In genomic region chr2:94465890-94466189, GRCm38 (mm10) we compare ENCODE assay signal across 9 mouse cellular contexts. TPM values are rescaled to one million over a fixed set of nuclear protein-coding genes. Genes with fewer than 3 reads are reported as not detected.
DNase-seq lines count a peak whose midpoint lies in the region; ATAC-seq and TF ChIP-seq lines count a peak whose summit lies in the region.
"Had no signal": no experiment of that assay in that cellular context is flagged by ENCODE, and none has a peak within 500 bp of the region (broad histone marks: within the 10 kb centered on the region; RNA-seq: fewer than 3 reads in every experiment).

No protein-coding gene starts in this region.

- H3K9me3 ChIP-seq in forebrain, embryonic 12.5 days: no peaks in the 10 kb centered on the region
- no peaks in the 10 kb centered on the region for H3K9me3 ChIP-seq in kidney, embryonic 15.5 days (replicated peaks)
- no peaks in the 10 kb centered on the region for H3K9me3 ChIP-seq in midbrain, embryonic 13.5 days
- H3K9me3 ChIP-seq: liver, embryonic 13.5 days had no signal

- H3K4me3 ChIP-seq in gastrocnemius, adult 2 months: no peak overlapping the region
- no peak overlapping the region for H3K4me3 ChIP-seq in forebrain, embryonic 12.5 days (replicated peaks)
- H3K4me3 ChIP-seq in kidney, embryonic 15.5 days (replicated peaks): no peak overlapping the region
- H3K4me3 ChIP-seq in midbrain, embryonic 13.5 days (replicated peaks): no peak overlapping the region
- H3K4me3 ChIP-seq: liver, embryonic 13.5 days had no signal

- 0 out of 2 replicates have a peak, but pooled peaks cover 5% of the 10 kb centered on the region for H3K27me3 ChIP-seq in forebrain, embryonic 12.5 days
- 0 out of 2 replicates have a peak, but pooled peaks cover 2% of the 10 kb centered on the region for H3K27me3 ChIP-seq in kidney, embryonic 15.5 days
- no peaks in the 10 kb centered on the region for H3K27me3 ChIP-seq in midbrain, embryonic 13.5 days
- H3K27me3 ChIP-seq: liver, embryonic 13.5 days had no signal

- intact Hi-C loops in gastrocnemius, adult 2 months (cut with DNase I): no loop called here
- intact Hi-C loops in gastrocnemius, postnatal 14 days (cut with DNase I; ENCODE audit: low total_unique reads): no loop called here

- H3K4me2 ChIP-seq in forebrain, embryonic 12.5 days: no peak overlapping the region
- H3K4me2 ChIP-seq in kidney, embryonic 15.5 days: 0 out of 2 replicates have a peak overlapping the region, but pooled peaks have one; percentile 25
- no peak overlapping the region for H3K4me2 ChIP-seq in midbrain, embryonic 13.5 days (replicated peaks)
- H3K4me2 ChIP-seq: liver, embryonic 13.5 days had no signal

- 15% methylated on average over 8 of the region's 8 CpGs for WGBS in forebrain, embryonic 12.5 days
- WGBS in kidney, embryonic 15.5 days: 11% methylated on average over 8 of the region's 8 CpGs
- 11% methylated on average over 8 of the region's 8 CpGs for WGBS in midbrain, embryonic 13.5 days

- H3K27ac ChIP-seq in gastrocnemius, adult 2 months: no peak overlapping the region
- H3K27ac ChIP-seq in forebrain, embryonic 12.5 days: no peak overlapping the region
- no peak overlapping the region for H3K27ac ChIP-seq in kidney, embryonic 15.5 days
- H3K27ac ChIP-seq in midbrain, embryonic 13.5 days: no peak overlapping the region
- H3K27ac ChIP-seq: liver, embryonic 13.5 days had no signal

- H3K4me1 ChIP-seq in forebrain, embryonic 12.5 days: no peaks in the 10 kb centered on the region
- H3K4me1 ChIP-seq in kidney, embryonic 15.5 days: no peaks in the 10 kb centered on the region
- no peaks in the 10 kb centered on the region for H3K4me1 ChIP-seq in midbrain, embryonic 13.5 days (replicated peaks)
- H3K4me1 ChIP-seq: liver, embryonic 13.5 days had no signal

- no peak overlapping the region for H3K9ac ChIP-seq in forebrain, embryonic 12.5 days
- no peak overlapping the region for H3K9ac ChIP-seq in kidney, embryonic 15.5 days
- no peak overlapping the region for H3K9ac ChIP-seq in midbrain, embryonic 13.5 days (replicated peaks)
- H3K9ac ChIP-seq: liver, embryonic 13.5 days had no signal

- ATAC-seq in forebrain, embryonic 12.5 days (ENCODE audit: low FRiP score): peak; percentile 44; the same call in 1 of the 2 replicates
- no peak for ATAC-seq in kidney, embryonic 15.5 days (replicated peaks; ENCODE audit: low FRiP score)
- ATAC-seq in midbrain, embryonic 13.5 days: peak; percentile 46; the same call in 1 of the 2 replicates

- DNase-seq in gastrocnemius, adult 2 months: peak; percentile 36
- no peak for DNase-seq in gastrocnemius, postnatal 14 days
- peak; percentile 17 for DNase-seq in A20 (ENCODE audit: low read depth, low spot score)
- DNase-seq in adrenal gland, postnatal 25 days: peak; percentile 33
- DNase-seq in ovary, adult 18-20 months (ENCODE audit: low spot score): no peak
- DNase-seq: liver, embryonic 13.5 days had no signal

- no peaks in the 10 kb centered on the region for H3K36me3 ChIP-seq in forebrain, embryonic 12.5 days (replicated peaks)
- no peaks in the 10 kb centered on the region for H3K36me3 ChIP-seq in kidney, embryonic 15.5 days
- H3K36me3 ChIP-seq in midbrain, embryonic 13.5 days: no peaks in the 10 kb centered on the region
- H3K36me3 ChIP-seq: liver, embryonic 13.5 days had no signal

- peak; percentile 80 for TF ChIP-seq CTCF in gastrocnemius, adult 2 months (IDR thresholded peaks at IDR 0.05)

RNA-seq across cellular contexts. Expression of gene Api5, which starts 27.9 kb away (rescaled TPM):
- total RNA-seq in gastrocnemius, adult 2 months (2021): 10 to 100 TPM; 19.2 to 21.3 TPM
- 10 to 100 TPM; 17.5 to 22.0 TPM for total RNA-seq in gastrocnemius, postnatal 14 days (2021)
- total RNA-seq in adrenal gland, postnatal 25 days (2021): 77.6 and 81.7 TPM in 2 replicates
- polyA plus RNA-seq in forebrain, embryonic 12.5 days (2016; fragmentation: Nextera tagmentation; extraction: Ambion mirVana): 209 and 215 TPM in 2 replicates
- polyA plus RNA-seq in kidney, embryonic 15.5 days (2015; fragmentation: Nextera tagmentation; extraction: Ambion mirVana): 155 and 161 TPM in 2 replicates
- 135 and 143 TPM in 2 replicates for polyA plus RNA-seq in midbrain, embryonic 13.5 days (2015; fragmentation: Nextera tagmentation; extraction: Ambion mirVana)

RNA-seq across cellular contexts. Expression of gene Ttc17, which starts 59.4 kb away (rescaled TPM):
- 10 to 100 TPM; 23.5 to 24.9 TPM for total RNA-seq in gastrocnemius, adult 2 months (2021)
- total RNA-seq in gastrocnemius, postnatal 14 days (2021): 10 to 100 TPM; 13.7 to 15.3 TPM
- total RNA-seq in adrenal gland, postnatal 25 days (2021): 39.5 and 46.2 TPM in 2 replicates
- polyA plus RNA-seq in forebrain, embryonic 12.5 days (2016; fragmentation: Nextera tagmentation; extraction: Ambion mirVana): 19.1 and 19.2 TPM in 2 replicates
- polyA plus RNA-seq in kidney, embryonic 15.5 days (2015; fragmentation: Nextera tagmentation; extraction: Ambion mirVana): 15.5 and 15.6 TPM in 2 replicates
- 21.7 and 22.7 TPM in 2 replicates for polyA plus RNA-seq in midbrain, embryonic 13.5 days (2015; fragmentation: Nextera tagmentation; extraction: Ambion mirVana)

Comparison
In these comparisons a context has a peak if more than half of its experiments do, and no peak if none do; other contexts are left out.
1. DNase-seq: peak in gastrocnemius, adult 2 months (single experiment), A20 (single experiment) and adrenal gland, postnatal 25 days (single experiment); none in gastrocnemius, postnatal 14 days (single experiment) and ovary, adult 18-20 months (single experiment).